Comparison of ENCODE assay signal across 8 mouse cellular contexts in the genomic region with DNA sequence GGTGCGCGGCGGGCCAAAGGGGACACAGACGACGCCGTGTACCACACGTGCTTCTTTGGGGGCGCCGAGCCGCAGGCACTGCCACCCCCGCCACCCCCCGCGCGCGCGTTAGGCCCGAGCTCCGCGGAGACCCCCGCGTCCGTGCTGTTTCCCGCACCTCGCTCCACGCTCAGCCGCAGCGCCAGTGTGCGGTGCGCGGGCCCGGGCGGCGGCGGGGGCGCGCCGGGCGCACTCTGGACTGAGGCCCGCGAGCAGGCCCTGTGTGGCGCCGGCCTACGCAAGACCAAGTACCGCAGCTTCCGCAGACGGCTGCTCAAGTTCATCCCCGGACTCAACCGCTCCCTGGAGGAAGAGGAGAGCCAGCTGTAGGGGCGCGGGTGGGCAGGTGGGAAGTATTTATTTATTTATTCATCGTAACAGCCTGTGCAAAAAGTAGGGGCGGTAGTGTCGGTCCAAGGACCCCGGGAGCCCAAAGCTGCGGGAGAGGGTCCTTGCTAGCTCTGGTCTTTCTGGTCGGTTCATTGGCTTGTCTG. TPM values are rescaled to one million over a fixed set of nuclear protein-coding genes. Genes with fewer than 3 reads are reported as not detected.
DNase-seq lines count a peak whose midpoint lies in the region; ATAC-seq and TF ChIP-seq lines count a peak whose summit lies in the region.

No protein-coding gene starts in this region.

- no peaks in the 10 kb centered on the region for H3K79me2 ChIP-seq in heart, adult 2 months (replicated peaks; ENCODE audit: control insufficient read depth, insufficient read depth, low read length)

- TF ChIP-seq POLR2A in heart, adult 2 months (IDR thresholded peaks at IDR 0.05; ENCODE audit: insufficient read depth, low read depth, low read length), result no peak
- TF ChIP-seq POLR2A in small intestine, adult 2 months (IDR thresholded peaks at IDR 0.05; ENCODE audit: low read depth, low read length), result no peak

- H3K9me3 ChIP-seq in heart, embryonic 12.5 days (replicated peaks), result no peaks in the 10 kb centered on the region
- no peaks in the 10 kb centered on the region for H3K9me3 ChIP-seq in neural tube, embryonic 11.5 days (ENCODE audit: control insufficient read depth, low read length)
- no peaks in the 10 kb centered on the region for H3K9me3 ChIP-seq in limb, embryonic 10.5 days (replicated peaks)

- H3K27ac ChIP-seq in heart, embryonic 12.5 days (ENCODE audit: poor library complexity, severe bottlenecking), result no peak overlapping the region
- H3K27ac ChIP-seq in heart, adult 2 months, result no peak overlapping the region
- H3K27ac ChIP-seq in neural tube, embryonic 11.5 days (ENCODE audit: low read depth, low read length), result no peak overlapping the region
- H3K27ac ChIP-seq in limb, embryonic 10.5 days, result peak overlapping the region; percentile 54; the same call in 1 of the 2 replicates
- H3K27ac ChIP-seq in small intestine, adult 2 months (ENCODE audit: insufficient read depth, low read depth, low read length), result 0 out of 2 replicates have a peak overlapping the region, but pooled peaks have one; percentile 3

- no peak for DNase-seq in heart, adult 2 months
- DNase-seq in neural tube, embryonic 11.5 days (ENCODE audit: low spot score), result no peak
- DNase-seq in neural tube, embryonic 10.5 days (ENCODE audit: extremely low spot score, low spot score), result no peak
- DNase-seq in limb, embryonic 10.5 days (ENCODE audit: low spot score), result no peak
- no peak for DNase-seq in layer of hippocampus, adult 18-20 months (ENCODE audit: low spot score in 2 of 2)
- DNase-seq in cerebellum, adult 9-10 months, result no peak

- H3K4me1 ChIP-seq in heart, embryonic 12.5 days (replicated peaks), result peaks cover 52% of the 10 kb centered on the region
- H3K4me1 ChIP-seq in heart, adult 2 months (ENCODE audit: control insufficient read depth, insufficient read depth, low read length), result peaks cover 16% of the 10 kb centered on the region
- no peaks in the 10 kb centered on the region for H3K4me1 ChIP-seq in neural tube, embryonic 11.5 days (ENCODE audit: control insufficient read depth, insufficient read depth, low read length)
- peaks cover 74% of the 10 kb centered on the region for H3K4me1 ChIP-seq in limb, embryonic 10.5 days
- peaks cover 39% of the 10 kb centered on the region for H3K4me1 ChIP-seq in small intestine, adult 2 months (ENCODE audit: control insufficient read depth, insufficient read depth, insufficient read length, low read length)

- H3K9ac ChIP-seq in heart, embryonic 12.5 days, result peak overlapping the region; percentile 65
- no peak overlapping the region for H3K9ac ChIP-seq in heart, adult 2 months (ENCODE audit: low read depth, low read length)
- peak overlapping the region; percentile 37; the same call in 1 of the 2 replicates for H3K9ac ChIP-seq in neural tube, embryonic 11.5 days (ENCODE audit: low read length)

- WGBS in heart, embryonic 12.5 days, result 51% methylated on average over 56 of the region's 56 CpGs
- WGBS in heart, adult 2 months, result 75% methylated on average over 56 of the region's 56 CpGs
- WGBS in neural tube, embryonic 11.5 days, result 36% methylated on average over 54 of the region's 56 CpGs
- WGBS in limb, embryonic 10.5 days, result 64% methylated on average over 56 of the region's 56 CpGs
- WGBS in small intestine, adult 2 months, result 82% methylated on average over 56 of the region's 56 CpGs

- no peak for TF ChIP-seq CTCF in heart, adult 2 months (IDR thresholded peaks at IDR 0.05)
- no peak for TF ChIP-seq CTCF in small intestine, adult 2 months (IDR thresholded peaks at IDR 0.05; ENCODE audit: extremely low read depth, insufficient read length, insufficient replicate concordance, low read depth, low read length)

- peak overlapping the region; percentile 43 for H3K4me3 ChIP-seq in heart, embryonic 12.5 days
- H3K4me3 ChIP-seq in heart, adult 2 months, result no peak overlapping the region
- no peak overlapping the region for H3K4me3 ChIP-seq in neural tube, embryonic 11.5 days (ENCODE audit: low read depth, low read length)
- H3K4me3 ChIP-seq in limb, embryonic 10.5 days, result peak overlapping the region; percentile 28
- peak overlapping the region; percentile 35 for H3K4me3 ChIP-seq in small intestine, adult 2 months (ENCODE audit: low read depth, low read length)

- intact Hi-C loops in heart, adult 2 months (cut with DNase I), result no loop called here

- TF ChIP-seq EP300 in heart, adult 2 months (IDR thresholded peaks at IDR 0.05; ENCODE audit: insufficient read depth, low read depth, low read length), result no peak

- peaks cover 42% of the 10 kb centered on the region for H3K36me3 ChIP-seq in heart, embryonic 12.5 days
- H3K36me3 ChIP-seq in heart, adult 2 months (ENCODE audit: control insufficient read depth, insufficient read depth, low read length), result peaks cover 4% of the 10 kb centered on the region; the same call in 1 of the 2 replicates
- H3K36me3 ChIP-seq in neural tube, embryonic 11.5 days (ENCODE audit: control insufficient read depth, insufficient read depth, low read length), result peaks cover 8% of the 10 kb centered on the region; the same call in 1 of the 2 replicates
- H3K36me3 ChIP-seq in limb, embryonic 10.5 days, result peaks cover 58% of the 10 kb centered on the region
- no peaks in the 10 kb centered on the region for H3K36me3 ChIP-seq in small intestine, adult 2 months (ENCODE audit: control insufficient read depth, insufficient read depth, low read length)

- ATAC-seq in heart, embryonic 12.5 days (ENCODE audit: insufficient number of reproducible peaks, low FRiP score), result no peak
- ATAC-seq in neural tube, embryonic 11.5 days (ENCODE audit: insufficient read depth, low FRiP score, low TSS enrichment), result no peak

- peak overlapping the region; percentile 63 for H3K4me2 ChIP-seq in heart, embryonic 12.5 days
- peak overlapping the region; percentile 31 for H3K4me2 ChIP-seq in neural tube, embryonic 11.5 days (ENCODE audit: low read depth)

- peaks cover 11% of the 10 kb centered on the region; the same call in 1 of the 2 replicates for H3K27me3 ChIP-seq in heart, embryonic 12.5 days (replicated peaks)
- H3K27me3 ChIP-seq in heart, adult 2 months (ENCODE audit: control insufficient read depth, insufficient read depth, low read length), result no peaks in the 10 kb centered on the region
- no peaks in the 10 kb centered on the region for H3K27me3 ChIP-seq in neural tube, embryonic 11.5 days (ENCODE audit: control insufficient read depth, insufficient read depth, low read length)
- peaks cover 16% of the 10 kb centered on the region for H3K27me3 ChIP-seq in limb, embryonic 10.5 days (ENCODE audit: low read depth, poor library complexity, severe bottlenecking)
- no peaks in the 10 kb centered on the region for H3K27me3 ChIP-seq in small intestine, adult 2 months (ENCODE audit: control insufficient read depth, insufficient read depth, low read length)

RNA-seq across cellular contexts. Expression of a gene that starts 7.7 kb away (rescaled TPM):
- polyA plus RNA-seq in heart, embryonic 12.5 days (2016; fragmentation: Nextera tagmentation; extraction: Ambion mirVana), result 6.6 and 7.3 TPM in 2 replicates
- 10 to 100 TPM; 10.9 to 11.5 TPM for total RNA-seq in heart, adult 2 months (2021)
- 7.4 and 7.6 TPM in 2 replicates for polyA plus RNA-seq in heart, adult 2 months (2012; rRNA removed)
- polyA plus RNA-seq in neural tube, embryonic 11.5 days (2014; fragmentation: Nextera tagmentation; extraction: Ambion mirVana), result 6.6 TPM in 2 replicates
- 5.4 and 6.9 TPM in 2 replicates for polyA plus RNA-seq in limb, embryonic 10.5 days (2016; fragmentation: Nextera tagmentation; extraction: Ambion mirVana)
- 7.3 and 8.5 TPM in 2 replicates for polyA plus RNA-seq in small intestine, adult 2 months (2012; rRNA removed)
- 10 to 100 TPM; 75.9 to 86.7 TPM for total RNA-seq in layer of hippocampus, adult 18-20 months (2021)

RNA-seq across cellular contexts. Expression of a gene that starts 22.4 kb away (rescaled TPM):
- 14.4 and 17.4 TPM in 2 replicates for polyA plus RNA-seq in heart, embryonic 12.5 days (2016; fragmentation: Nextera tagmentation; extraction: Ambion mirVana)
- total RNA-seq in heart, adult 2 months (2021), result 10 to 100 TPM; 12.1 to 45.3 TPM
- 17.0 and 23.8 TPM in 2 replicates for polyA plus RNA-seq in heart, adult 2 months (2012; rRNA removed)
- 3.2 and 4.4 TPM in 2 replicates for polyA plus RNA-seq in neural tube, embryonic 11.5 days (2014; fragmentation: Nextera tagmentation; extraction: Ambion mirVana)
- 4.1 and 7.1 TPM in 2 replicates for polyA plus RNA-seq in limb, embryonic 10.5 days (2016; fragmentation: Nextera tagmentation; extraction: Ambion mirVana)
- 6.5 and 9.7 TPM in 2 replicates for polyA plus RNA-seq in small intestine, adult 2 months (2012; rRNA removed)
- total RNA-seq in layer of hippocampus, adult 18-20 months (2021), result 100 to 1,000 TPM in 1 of 2 experiments, 10 to 100 TPM in 1; 87.1 to 105 TPM

RNA-seq across cellular contexts. Expression of a gene that starts 52.4 kb away (rescaled TPM):
- 46.6 and 49.7 TPM in 2 replicates for polyA plus RNA-seq in heart, embryonic 12.5 days (2016; fragmentation: Nextera tagmentation; extraction: Ambion mirVana)
- total RNA-seq in heart, adult 2 months (2021), result 10 to 100 TPM; 21.2 to 22.4 TPM
- polyA plus RNA-seq in heart, adult 2 months (2012; rRNA removed), result 26.4 and 29.3 TPM in 2 replicates
- polyA plus RNA-seq in neural tube, embryonic 11.5 days (2014; fragmentation: Nextera tagmentation; extraction: Ambion mirVana), result 69.5 and 74.4 TPM in 2 replicates
- polyA plus RNA-seq in limb, embryonic 10.5 days (2016; fragmentation: Nextera tagmentation; extraction: Ambion mirVana), result 92.3 and 97.5 TPM in 2 replicates
- 13.7 and 38.4 TPM in 2 replicates for polyA plus RNA-seq in small intestine, adult 2 months (2012; rRNA removed)
- 10 to 100 TPM; 53.2 to 57.5 TPM for total RNA-seq in layer of hippocampus, adult 18-20 months (2021)

RNA-seq across cellular contexts. Expression of a gene that starts 57.8 kb away (rescaled TPM):
- polyA plus RNA-seq in heart, embryonic 12.5 days (2016; fragmentation: Nextera tagmentation; extraction: Ambion mirVana), result 6.8 TPM in 2 replicates
- 10 to 100 TPM in 1 of 2 experiments, 1 to 10 TPM in 1; 9.9 to 12.3 TPM for total RNA-seq in heart, adult 2 months (2021)
- polyA plus RNA-seq in heart, adult 2 months (2012; rRNA removed), result 15.3 and 19.3 TPM in 2 replicates
- polyA plus RNA-seq in neural tube, embryonic 11.5 days (2014; fragmentation: Nextera tagmentation; extraction: Ambion mirVana), result 16.6 and 17.4 TPM in 2 replicates
- polyA plus RNA-seq in limb, embryonic 10.5 days (2016; fragmentation: Nextera tagmentation; extraction: Ambion mirVana), result 5.0 and 5.7 TPM in 2 replicates
- polyA plus RNA-seq in small intestine, adult 2 months (2012; rRNA removed), result 21.5 and 46.0 TPM in 2 replicates
- total RNA-seq in layer of hippocampus, adult 18-20 months (2021), result 10 to 100 TPM; 88.8 to 90.3 TPM

Comparison
In these comparisons a context has a peak if more than half of its experiments do, and no peak if none do; other contexts are left out.
1. H3K4me3 ChIP-seq: peak in heart, embryonic 12.5 days (single experiment), limb, embryonic 10.5 days (single experiment) and small intestine, adult 2 months (single experiment); none in heart, adult 2 months (single experiment) and neural tube, embryonic 11.5 days (single experiment).
2. H3K27ac ChIP-seq: peak in limb, embryonic 10.5 days (single experiment) and small intestine, adult 2 months (single experiment); none in heart, embryonic 12.5 days (single experiment), heart, adult 2 months (single experiment) and neural tube, embryonic 11.5 days (single experiment).